Mouse (Mus musculus) stomach, postnatal 0 days (tissue): ENCODE results near the gene Kcnh2.

Source experiments
- CTCF ChIP-seq: IDR thresholded peaks from 2 replicates; pipeline ENCODE4 v1.5.1; 2016; ENCODE audit warnings: antibody characterized with exemption, low read depth, mild to moderate bottlenecking, moderate library complexity
- EP300 ChIP-seq: optimal IDR thresholded peaks from 2 replicates; pipeline ENCODE3; 2016; ENCODE audit warnings: antibody characterized with exemption

DNA sequence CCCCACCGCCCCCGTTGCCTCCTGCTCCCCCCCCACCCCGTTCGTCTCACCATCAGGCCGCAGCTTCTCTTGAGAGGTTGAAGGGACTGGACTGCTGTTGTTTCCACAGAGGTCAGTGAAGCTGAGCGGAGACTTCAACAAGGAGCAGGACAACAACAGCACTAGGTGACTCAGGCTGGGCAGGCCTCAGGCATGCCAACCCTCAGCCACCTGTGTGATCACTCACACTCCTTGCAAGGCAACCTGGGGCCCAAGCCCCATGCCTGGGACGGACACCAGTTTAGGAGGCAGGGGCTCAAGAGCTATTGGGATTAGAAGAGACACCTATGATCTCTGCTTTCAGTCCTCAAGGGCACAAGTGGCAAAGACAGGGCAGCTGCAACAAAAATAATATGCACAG, 40.5 kb upstream of the Kcnh2 start, which contains the start of gene Atg9b:
- no peak for TF ChIP-seq EP300
- no peak for TF ChIP-seq CTCF
